Comparison of ENCODE assay signal across 8 mouse cellular contexts in genomic region chr11:120234776-120235181, GRCm38 (mm10). TPM values are rescaled to one million over a fixed set of nuclear protein-coding genes. Genes with fewer than 3 reads are reported as not detected.
DNase-seq lines count a peak whose midpoint lies in the region; ATAC-seq and TF ChIP-seq lines count a peak whose summit lies in the region.

No protein-coding gene starts in this region.

- H3K9me3 ChIP-seq in forebrain, embryonic 16.5 days (ENCODE audit: control insufficient read depth, low read length): no peaks in the 10 kb centered on the region
- no peaks in the 10 kb centered on the region for H3K9me3 ChIP-seq in midbrain, embryonic 16.5 days (replicated peaks; ENCODE audit: control insufficient read depth, low read length, poor library complexity, severe bottlenecking)

- DNase-seq in cerebellum, adult 11 months: peak; percentile 33
- DNase-seq in cerebellum, postnatal 4 days (ENCODE audit: low spot score in 2 of 2): no peak
- DNase-seq in testis, postnatal 14 days (ENCODE audit: low spot score): no peak
- DNase-seq in kidney, postnatal 10 days: peak; percentile 73
- DNase-seq in layer of hippocampus, adult 8-10 months (ENCODE audit: low spot score in 2 of 2): no peak

- H3K4me2 ChIP-seq in forebrain, embryonic 16.5 days (ENCODE audit: low read length): peak overlapping the region; percentile 97
- H3K4me2 ChIP-seq in midbrain, embryonic 16.5 days (ENCODE audit: low read length): peak overlapping the region; percentile 68

- peak overlapping the region; percentile 100 for H3K9ac ChIP-seq in forebrain, embryonic 16.5 days (replicated peaks; ENCODE audit: low read depth, low read length)
- peak overlapping the region; percentile 99 for H3K9ac ChIP-seq in midbrain, embryonic 16.5 days (ENCODE audit: low read depth, low read length)

- no peak for ATAC-seq in forebrain, embryonic 16.5 days
- ATAC-seq in midbrain, embryonic 16.5 days: no peak

- H3K27ac ChIP-seq in testis, adult 2 months (ENCODE audit: control insufficient read depth, insufficient read depth, low read depth, low read length): peak overlapping the region; percentile 12
- peak overlapping the region; percentile 95 for H3K27ac ChIP-seq in forebrain, embryonic 16.5 days (ENCODE audit: low read length)
- peak overlapping the region; percentile 96 for H3K27ac ChIP-seq in midbrain, embryonic 16.5 days (ENCODE audit: low read length)

- peak overlapping the region; percentile 60 for H3K4me3 ChIP-seq in testis, adult 2 months (ENCODE audit: control insufficient read depth, low read depth, low read length)
- peak overlapping the region; percentile 88 for H3K4me3 ChIP-seq in forebrain, embryonic 16.5 days (replicated peaks; ENCODE audit: low read length)
- peak overlapping the region; percentile 72 for H3K4me3 ChIP-seq in midbrain, embryonic 16.5 days (ENCODE audit: low read depth, low read length)

- WGBS in forebrain, embryonic 16.5 days: under 1% methylated on average over 39 of the region's 39 CpGs
- under 1% methylated on average over 39 of the region's 39 CpGs for WGBS in midbrain, embryonic 16.5 days

- H3K27me3 ChIP-seq in testis, adult 2 months (ENCODE audit: control insufficient read depth, insufficient read depth, low read length): no peaks in the 10 kb centered on the region; the same call in 1 of the 2 replicates
- H3K27me3 ChIP-seq in forebrain, embryonic 16.5 days (replicated peaks; ENCODE audit: control insufficient read depth, insufficient read depth, low read length): no peaks in the 10 kb centered on the region
- H3K27me3 ChIP-seq in midbrain, embryonic 16.5 days (ENCODE audit: control insufficient read depth, insufficient read depth, low read depth, low read length): no peaks in the 10 kb centered on the region

- TF ChIP-seq POLR2A in testis, adult 2 months (IDR thresholded peaks at IDR 0.05; ENCODE audit: control insufficient read depth, low read depth, low read length): no peak

- no peaks in the 10 kb centered on the region for H3K36me3 ChIP-seq in testis, adult 2 months (ENCODE audit: control insufficient read depth, insufficient read depth, low read length)
- no peaks in the 10 kb centered on the region for H3K36me3 ChIP-seq in forebrain, embryonic 16.5 days (ENCODE audit: control insufficient read depth, insufficient read depth)
- H3K36me3 ChIP-seq in midbrain, embryonic 16.5 days (ENCODE audit: control insufficient read depth, insufficient read depth, low read length): no peaks in the 10 kb centered on the region

- no peak for TF ChIP-seq CTCF in testis, adult 2 months (IDR thresholded peaks at IDR 0.05; ENCODE audit: control insufficient read depth, insufficient read depth, insufficient replicate concordance, low read depth, low read length)

- peaks cover 46% of the 10 kb centered on the region for H3K4me1 ChIP-seq in testis, adult 2 months (ENCODE audit: control insufficient read depth, insufficient read depth, low read length)
- peaks cover 29% of the 10 kb centered on the region for H3K4me1 ChIP-seq in forebrain, embryonic 16.5 days (replicated peaks; ENCODE audit: control insufficient read depth, insufficient read depth, low read length)
- H3K4me1 ChIP-seq in midbrain, embryonic 16.5 days (ENCODE audit: control insufficient read depth, insufficient read depth, low read length): peaks cover 25% of the 10 kb centered on the region

RNA-seq across cellular contexts. Expression of gene Bahcc1, which starts 2.0 kb away (rescaled TPM):
- polyA plus RNA-seq in testis, adult 2 months (2012; rRNA removed): 2.3 and 2.9 TPM in 2 replicates
- polyA plus RNA-seq in forebrain, embryonic 16.5 days (2015; fragmentation: Nextera tagmentation; extraction: Ambion mirVana): 14.5 and 14.8 TPM in 2 replicates
- polyA plus RNA-seq in midbrain, embryonic 16.5 days (2015; fragmentation: Nextera tagmentation; extraction: Ambion mirVana): 9.7 and 13.7 TPM in 2 replicates
- 10 to 100 TPM; 20.0 to 23.4 (median 21.4) TPM for total RNA-seq in layer of hippocampus, adult 8-10 months (2022)

Comparison
In these comparisons a context has a peak if more than half of its experiments do, and no peak if none do; other contexts are left out.
1. DNase-seq: peak in cerebellum, adult 11 months (single experiment) and kidney, postnatal 10 days (single experiment); none in cerebellum, postnatal 4 days (0 of 2), testis, postnatal 14 days (single experiment) and layer of hippocampus, adult 8-10 months (0 of 2).
2. H3K27ac ChIP-seq: peak in every context shown above with its lines; median percentile 96 in midbrain, embryonic 16.5 days; 95 in forebrain, embryonic 16.5 days; 12 in testis, adult 2 months.
3. Peak in every context shown above with its lines, with median percentiles within 50 percentile points of each other: H3K4me3 ChIP-seq.